Mouse (Mus musculus): ENCODE results near the gene Vmn2r7.
"Not testable (repeated sequence)": the region's sequence is repeated elsewhere in the genome, so short reads cannot be mapped to it uniquely, and the experiment has no call there.

Gene Vmn2r7

DNA sequence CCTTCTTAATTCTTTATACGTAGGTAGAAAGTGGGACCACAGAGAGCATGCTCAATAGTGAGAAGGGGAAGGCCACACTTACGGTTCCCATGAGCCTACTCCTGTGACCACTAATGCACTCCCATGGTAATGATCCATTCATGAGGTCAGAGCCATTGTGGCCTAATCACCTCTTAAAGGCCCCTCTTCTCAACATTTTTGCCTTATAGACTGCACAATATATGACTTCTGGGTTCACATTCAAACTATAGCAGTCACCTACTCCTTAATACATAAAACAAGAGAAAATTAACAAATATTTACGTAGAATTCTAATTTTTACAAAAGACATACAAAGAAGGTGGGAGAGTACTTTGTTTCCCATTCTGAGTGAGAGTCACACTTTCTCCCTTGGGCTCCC, at the start of gene Vmn2r7:
Gene Vmn2r7 (minus strand): TSS at position 101 of the 400 bp plus-strand sequence.
- in situ Hi-C loops (cut with MboI; ENCODE audit: low pct_unique_long_range_greater_than_20kb in 1 of 2, low sequenced_read_pairs in 2 of 2, unreplicated experiment in 1 of 2), result loop anchor here in 1 of 2 experiments (25.0 kb wide), 1 partner anchor 1282 kb away; no protein-coding TSS in a partner anchor

DNA sequence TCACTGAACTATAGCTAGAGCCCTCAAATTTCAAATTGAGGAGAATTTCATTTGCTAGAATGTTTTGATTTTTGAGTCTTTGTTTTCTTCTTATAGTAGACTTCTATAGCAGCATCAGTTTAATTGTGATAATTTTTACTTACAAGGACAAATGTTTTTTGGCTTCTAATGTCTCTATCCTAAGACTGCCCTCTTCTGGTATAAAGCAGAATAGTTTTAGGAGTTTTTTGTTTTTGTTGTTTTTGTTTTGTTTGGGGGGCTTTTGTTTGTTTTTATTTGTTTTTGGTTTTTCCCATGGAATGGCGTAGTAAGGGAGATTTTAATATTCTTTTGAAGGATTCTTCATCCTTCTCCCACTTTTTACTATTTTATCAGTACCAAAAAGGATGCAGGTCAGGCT, 45.2 kb upstream of the Vmn2r7 start:
- in situ Hi-C loops (cut with MboI; ENCODE audit: low pct_unique_long_range_greater_than_20kb in 1 of 2, low sequenced_read_pairs in 2 of 2, unreplicated experiment in 1 of 2), result no loop called here

DNA sequence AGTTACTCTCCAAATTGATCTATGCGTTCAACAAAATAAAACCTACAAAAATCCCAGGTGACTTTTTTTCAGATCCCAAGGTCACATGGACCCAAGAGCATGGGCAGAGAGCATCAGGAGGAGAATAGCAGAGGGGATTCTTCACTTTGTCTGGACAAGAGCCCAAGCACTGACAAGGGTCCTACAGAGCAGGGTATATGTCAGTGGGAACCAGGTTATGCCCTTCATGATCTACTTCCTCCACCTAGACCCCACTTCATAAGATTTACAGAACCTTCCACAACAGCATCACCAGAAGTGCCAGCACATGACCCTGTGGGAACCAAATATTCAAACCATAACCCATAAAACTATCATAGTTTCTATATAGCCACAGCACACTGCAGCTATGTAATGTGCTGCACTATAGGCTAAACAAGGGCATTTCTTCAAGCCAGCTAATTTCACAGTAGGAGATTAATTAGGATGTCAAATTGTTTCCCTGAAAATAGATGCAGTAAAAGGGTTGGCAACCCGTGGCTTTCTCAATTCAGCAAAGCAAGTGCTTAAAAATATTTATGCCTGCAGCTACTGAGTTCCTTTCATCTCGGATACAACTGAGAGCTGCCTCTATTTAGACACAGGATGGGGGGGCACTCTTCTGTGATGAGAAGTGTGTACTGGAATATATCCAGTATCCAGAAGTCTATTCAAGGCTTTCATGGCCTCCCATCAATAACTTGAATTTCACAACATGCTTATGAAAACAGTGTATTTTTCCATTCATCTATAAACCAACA, 33.8 kb upstream of the Vmn2r7 start:
- in situ Hi-C loops (cut with MboI; ENCODE audit: low pct_unique_long_range_greater_than_20kb in 1 of 2, low sequenced_read_pairs in 2 of 2, unreplicated experiment in 1 of 2), result no loop called here

DNA sequence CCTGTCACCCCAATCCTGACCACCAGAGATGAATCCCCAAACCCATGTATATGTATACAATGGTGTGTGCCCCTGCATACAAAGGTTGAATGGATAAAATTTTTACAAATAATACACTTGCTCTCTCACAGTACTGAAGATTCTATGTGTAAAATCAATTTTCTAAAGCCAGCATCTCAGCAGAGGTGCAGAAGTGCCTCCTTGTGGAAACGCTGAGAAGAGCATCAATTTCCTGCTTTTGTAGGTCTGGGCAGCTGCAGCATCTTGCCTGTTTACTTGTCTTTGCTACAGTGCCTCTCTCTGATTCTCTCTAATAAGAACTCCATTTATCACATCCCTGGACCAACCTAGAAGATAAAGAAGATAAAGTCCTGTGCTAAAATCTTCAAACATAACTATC, 32.1 kb upstream of the Vmn2r7 start:
- in situ Hi-C loops (cut with MboI; ENCODE audit: low pct_unique_long_range_greater_than_20kb in 1 of 2, low sequenced_read_pairs in 2 of 2, unreplicated experiment in 1 of 2), result no loop called here

DNA sequence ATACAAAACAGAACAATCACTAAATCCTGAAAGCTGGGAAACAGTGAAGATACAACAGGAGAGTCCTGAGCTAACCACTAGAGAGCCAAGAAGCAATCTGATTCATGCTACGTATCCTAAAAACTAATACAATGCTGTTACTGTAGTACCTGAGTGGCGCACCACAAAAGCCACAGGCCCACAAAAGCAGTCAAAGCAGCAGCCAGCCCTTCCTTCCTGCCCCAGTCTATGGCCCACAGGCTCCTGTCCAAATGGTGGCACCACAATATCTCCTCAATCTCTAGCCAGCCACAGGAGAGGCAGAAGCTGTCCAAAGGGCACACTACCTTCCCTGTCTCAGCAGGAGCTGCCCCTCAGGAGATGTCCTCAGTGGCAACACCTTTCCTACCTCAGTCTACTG, 1.7 kb downstream of the Vmn2r7 start:
- in situ Hi-C loops (cut with MboI; ENCODE audit: low pct_unique_long_range_greater_than_20kb in 1 of 2, low sequenced_read_pairs in 2 of 2, unreplicated experiment in 1 of 2), result loop anchor here in 1 of 2 experiments (25.0 kb wide), 1 partner anchor 1281 kb away; no protein-coding TSS in a partner anchor

DNA sequence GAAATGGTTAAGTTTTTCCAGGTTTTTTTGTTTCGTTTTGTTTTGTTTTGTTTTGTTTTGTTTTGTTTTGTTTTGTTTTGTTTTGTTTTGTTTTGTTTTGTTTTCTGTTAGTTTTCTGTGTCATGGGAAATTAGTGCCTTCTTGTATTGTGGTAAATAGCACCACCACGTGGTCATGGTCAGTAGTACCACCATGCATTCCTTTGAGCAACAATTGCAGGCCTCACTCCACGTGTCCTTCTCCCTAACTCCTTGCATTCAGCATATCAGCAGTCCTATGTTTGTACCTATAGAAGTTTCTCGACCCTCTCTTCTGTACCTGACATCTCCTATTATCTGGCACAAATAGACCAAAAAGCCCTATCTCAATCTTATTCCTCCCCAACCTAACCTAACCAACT, 2.3 kb downstream of the Vmn2r7 start:
- in situ Hi-C loops (cut with MboI; ENCODE audit: low pct_unique_long_range_greater_than_20kb in 1 of 2, low sequenced_read_pairs in 2 of 2, unreplicated experiment in 1 of 2), result loop anchor here in 1 of 2 experiments (25.0 kb wide), 1 partner anchor 1280 kb away; no protein-coding TSS in a partner anchor

DNA sequence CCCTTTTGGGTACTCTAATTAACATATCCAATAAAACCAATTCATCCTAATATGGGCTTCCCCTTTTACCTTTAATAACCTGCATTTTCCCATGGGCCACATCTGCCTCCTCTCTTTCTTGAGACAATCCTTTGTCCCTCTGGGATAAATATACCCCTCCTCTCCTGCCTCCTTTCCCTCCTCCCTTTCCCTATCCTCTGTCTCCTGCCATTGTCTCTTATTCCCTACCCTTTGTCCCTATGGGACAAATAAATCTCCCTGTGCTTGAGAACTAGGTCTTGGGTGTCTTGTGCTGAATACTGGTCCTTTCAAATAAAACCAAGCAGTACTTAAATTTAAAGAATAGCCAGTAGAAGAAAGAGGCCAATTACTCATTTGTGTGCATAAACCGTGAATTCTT, 13.4 kb downstream of the Vmn2r7 start:
- in situ Hi-C loops (cut with MboI; ENCODE audit: low pct_unique_long_range_greater_than_20kb in 1 of 2, low sequenced_read_pairs in 2 of 2, unreplicated experiment in 1 of 2), result loop anchor here in 1 of 2 experiments (25.0 kb wide), 1 partner anchor 1269 kb away; no protein-coding TSS in a partner anchor

DNA sequence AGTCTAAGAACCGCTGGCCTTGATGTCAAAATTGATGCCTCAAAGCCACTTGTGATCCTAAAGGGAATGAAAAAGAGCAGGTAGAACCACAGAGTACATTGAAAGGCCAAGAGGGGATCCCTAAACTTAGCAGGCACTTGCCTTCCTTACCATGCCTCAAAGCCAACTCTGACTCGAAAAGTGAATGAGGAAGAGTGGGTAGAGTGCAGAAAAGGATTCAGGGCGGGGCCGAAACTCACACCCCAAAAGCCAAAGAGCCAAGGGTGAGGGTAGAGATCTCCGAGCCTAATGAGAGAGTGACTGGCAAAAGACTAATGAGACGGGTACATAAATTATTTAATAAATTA, 53.3 kb downstream of the Vmn2r7 start:
- in situ Hi-C loops (cut with MboI; ENCODE audit: low pct_unique_long_range_greater_than_20kb in 1 of 2, low sequenced_read_pairs in 2 of 2, unreplicated experiment in 1 of 2), result loop anchor here in 1 of 2 experiments (25.0 kb wide), 1 partner anchor 829 kb away; the partner anchor contains the start of gene Slc33a1

DNA sequence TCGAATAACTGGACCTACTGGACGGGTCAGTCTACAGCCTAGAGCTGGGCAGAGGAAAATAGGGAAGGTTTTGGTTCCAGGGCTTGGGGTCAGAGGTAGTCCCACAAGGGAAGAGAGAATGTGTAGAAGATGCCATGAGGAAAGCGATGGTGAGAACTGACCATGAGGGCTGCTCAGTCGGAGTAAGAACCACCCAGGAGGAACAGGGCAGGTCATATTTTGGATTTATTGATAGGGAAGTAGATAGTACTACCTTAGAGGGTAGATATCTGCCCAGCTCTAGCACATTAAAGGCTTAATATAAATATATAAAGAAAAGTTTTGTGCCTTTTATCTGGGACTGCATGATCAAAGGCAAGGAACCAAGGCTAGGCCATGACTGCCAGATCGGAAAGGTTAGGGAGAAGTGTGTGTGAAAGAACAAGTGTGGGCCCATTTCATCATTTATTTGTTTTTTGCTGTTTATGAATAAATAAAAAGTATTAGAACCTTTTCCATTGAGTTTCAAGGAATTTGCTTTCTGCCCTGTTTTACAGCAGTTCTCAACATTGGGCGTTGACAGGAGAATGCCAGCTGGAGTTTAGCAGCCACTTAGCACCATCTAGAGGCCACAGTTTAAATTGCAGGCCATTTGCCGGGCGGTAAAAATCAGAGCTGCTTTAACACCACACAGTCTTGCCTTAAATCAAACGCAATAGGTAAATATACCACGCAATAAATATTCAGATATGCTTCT, 53.9 kb downstream of the Vmn2r7 start:
- in situ Hi-C loops (cut with MboI; ENCODE audit: low pct_unique_long_range_greater_than_20kb in 1 of 2, low sequenced_read_pairs in 2 of 2, unreplicated experiment in 1 of 2), result loop anchor here in 1 of 2 experiments (25.0 kb wide), 1 partner anchor 828 kb away; the partner anchor contains the start of gene Slc33a1

DNA sequence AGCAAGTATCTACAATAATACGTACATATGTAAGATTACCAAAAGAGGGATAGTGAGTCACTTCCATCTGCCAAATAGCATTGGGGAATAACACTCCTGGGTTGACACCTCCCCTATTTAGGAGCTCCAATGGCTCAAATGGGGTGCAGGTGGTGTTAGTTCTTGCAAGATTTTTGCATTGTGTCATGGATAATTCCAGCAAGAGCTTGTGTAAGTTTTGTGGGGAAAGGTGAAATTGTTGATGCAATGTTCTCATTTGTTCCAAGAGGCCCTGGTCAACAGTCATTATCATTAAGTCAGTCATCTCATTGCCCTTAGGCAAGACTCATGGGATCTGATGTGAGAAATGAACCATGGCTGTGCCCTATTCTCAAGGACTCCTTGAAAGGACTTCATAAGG, 61.7 kb downstream of the Vmn2r7 start:
- in situ Hi-C loops (cut with MboI; ENCODE audit: low pct_unique_long_range_greater_than_20kb in 1 of 2, low sequenced_read_pairs in 2 of 2, unreplicated experiment in 1 of 2), result loop anchor here in 1 of 2 experiments (25.0 kb wide), 1 partner anchor 821 kb away; the partner anchor contains the start of gene Slc33a1

DNA sequence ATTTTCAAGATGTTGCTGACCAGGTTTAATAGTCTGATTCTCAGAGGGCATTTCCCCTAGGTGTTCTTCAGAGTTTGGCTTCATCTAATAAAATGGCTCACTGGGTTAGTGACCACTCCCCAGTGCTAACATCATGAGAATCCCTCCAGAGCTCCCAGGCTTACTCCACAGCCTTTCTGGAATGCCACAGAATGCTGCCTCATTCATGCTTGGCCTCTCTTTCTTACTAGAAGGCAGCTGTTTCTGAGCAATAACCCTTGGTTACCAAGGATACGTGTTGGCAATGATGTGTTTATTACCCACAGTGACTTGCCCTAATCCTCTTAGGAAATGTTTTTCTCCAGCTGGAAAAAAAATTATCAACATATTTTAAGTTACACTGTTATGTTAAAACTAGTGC, 72.4 kb downstream of the Vmn2r7 start:
- in situ Hi-C loops (cut with MboI; ENCODE audit: low pct_unique_long_range_greater_than_20kb in 1 of 2, low sequenced_read_pairs in 2 of 2, unreplicated experiment in 1 of 2), result no loop called here

DNA sequence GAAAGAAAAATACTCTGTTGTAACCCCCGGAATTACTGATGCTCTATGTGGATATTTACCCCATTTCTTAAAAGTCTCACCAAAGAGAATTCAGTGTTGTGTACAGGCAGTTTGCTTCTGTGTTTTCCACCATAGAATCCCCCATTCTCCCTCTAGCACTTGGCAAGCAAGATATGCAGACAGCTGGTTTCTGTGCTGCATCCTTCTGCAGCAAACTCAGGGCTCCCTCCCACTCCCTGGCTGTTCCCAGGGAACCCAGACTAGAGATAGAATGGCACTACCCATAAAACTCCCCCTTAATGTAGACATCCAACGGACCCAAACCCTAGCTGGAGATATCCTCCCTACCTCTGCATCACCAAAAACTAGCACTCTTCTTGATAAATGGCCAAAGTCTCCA, 88.4 kb downstream of the Vmn2r7 start:
- in situ Hi-C loops (cut with MboI; ENCODE audit: low pct_unique_long_range_greater_than_20kb in 1 of 2, low sequenced_read_pairs in 2 of 2, unreplicated experiment in 1 of 2), result no loop called here

DNA sequence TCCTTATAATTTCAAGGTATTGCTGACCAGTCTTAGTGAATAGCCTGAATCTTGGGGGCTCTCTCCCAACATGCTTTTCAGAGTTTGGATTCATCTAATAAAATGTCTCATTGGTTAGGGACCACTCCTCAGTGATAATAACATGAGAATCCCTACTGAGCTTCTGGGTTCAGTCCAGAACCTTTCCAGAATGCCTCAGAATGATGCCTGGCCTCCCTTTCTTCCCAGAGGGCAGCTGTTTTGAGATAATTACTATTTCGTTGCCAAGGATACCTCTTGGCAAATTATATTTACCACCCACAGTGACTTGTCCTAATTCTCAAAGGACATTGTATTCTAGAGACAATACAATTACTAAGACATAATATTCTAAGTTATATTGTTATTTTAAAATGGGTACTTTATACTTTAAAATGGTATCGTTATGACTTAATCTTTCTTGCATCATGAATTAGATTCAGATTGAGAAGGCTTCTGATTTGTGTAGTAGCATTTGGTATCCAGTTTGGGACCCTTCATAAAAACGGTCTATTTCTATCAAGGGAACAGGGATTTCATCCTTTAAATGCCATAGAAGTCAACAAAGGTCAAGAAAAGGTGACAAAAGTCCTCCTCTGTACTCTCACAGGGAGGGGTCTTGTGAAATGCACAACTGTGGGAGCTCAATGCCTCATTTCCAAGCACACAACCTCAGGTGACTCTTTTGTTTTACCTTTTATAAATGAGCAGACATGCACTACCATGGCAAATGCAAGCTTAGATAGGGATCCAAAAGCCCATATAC, 117.2 kb downstream of the Vmn2r7 start:
- in situ Hi-C loops (cut with MboI; ENCODE audit: low pct_unique_long_range_greater_than_20kb in 1 of 2, low sequenced_read_pairs in 2 of 2, unreplicated experiment in 1 of 2), result not testable (repeated sequence)

DNA sequence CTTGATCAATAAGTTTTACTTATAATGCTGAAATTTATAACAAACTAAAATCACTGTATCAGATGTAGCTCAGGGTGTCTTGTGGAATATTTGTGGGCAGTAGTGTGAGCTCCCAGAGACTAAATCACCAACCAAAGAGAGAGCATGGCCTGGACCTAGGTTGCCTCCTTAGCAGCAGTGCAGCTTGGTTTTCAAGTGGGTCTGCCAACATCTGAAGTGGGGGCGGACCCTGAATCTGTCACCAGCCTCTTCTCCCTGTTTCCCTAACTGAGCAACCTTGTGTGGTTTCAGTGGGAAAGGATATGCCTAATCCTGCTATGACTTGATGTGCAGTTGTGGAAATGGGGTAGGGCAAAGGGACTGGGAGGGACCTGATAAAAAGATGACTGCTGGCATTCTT, 118.8 kb downstream of the Vmn2r7 start:
- in situ Hi-C loops (cut with MboI; ENCODE audit: low pct_unique_long_range_greater_than_20kb in 1 of 2, low sequenced_read_pairs in 2 of 2, unreplicated experiment in 1 of 2), result not testable (repeated sequence)

DNA sequence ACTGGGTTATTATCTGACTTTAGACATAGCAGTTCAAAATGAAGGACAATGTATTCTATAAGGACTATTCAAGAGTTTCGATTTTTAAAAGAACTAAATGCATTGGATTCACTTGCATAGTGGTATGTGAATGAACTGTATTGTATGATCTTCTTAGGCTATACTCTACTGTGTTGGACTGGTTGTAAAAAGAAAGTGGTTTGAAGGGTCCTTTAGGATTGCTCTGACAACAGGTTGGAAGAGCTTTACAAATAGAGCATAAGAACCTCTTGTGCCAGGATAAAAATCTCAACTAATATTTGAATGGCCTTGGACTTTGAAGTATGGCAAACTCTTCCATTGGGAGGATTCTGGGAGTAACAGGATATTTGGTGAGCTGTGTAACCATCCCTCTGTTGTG, 168.5 kb downstream of the Vmn2r7 start:
- in situ Hi-C loops (cut with MboI; ENCODE audit: low pct_unique_long_range_greater_than_20kb in 1 of 2, low sequenced_read_pairs in 2 of 2, unreplicated experiment in 1 of 2), result not testable (repeated sequence)
